Mouse (Mus musculus) heart, adult 2 months (tissue): ENCODE data around the gene Nwd2.

Experiments
- CTCF ChIP-seq: fragments of 200-600 bp; IDR thresholded peaks from 2 replicates; pipeline ENCODE4 v1.8.1; 2022; ENCODE audit warnings: antibody characterized with exemption, mild to moderate bottlenecking, moderate library complexity
- EP300 ChIP-seq: fragments of 200-500 bp; IDR thresholded peaks from 2 replicates; pipeline ENCODE4 v1.6.1; 2011; ENCODE audit warnings: low read depth, low read length, control low read depth; ENCODE audit not compliant: insufficient read depth
- POLR2A ChIP-seq: fragments of 200-500 bp; IDR thresholded peaks from 2 replicates; pipeline ENCODE4 v1.6.1; 2011; ENCODE audit warnings: mild to moderate bottlenecking, low read depth, low read length, control low read depth; ENCODE audit not compliant: insufficient read depth

- TF ChIP-seq POLR2A (no peak), CTCF (no peak), EP300 (no peak)
These were observed 80.1 kb downstream of the Nwd2 start for GRCm38 (mm10) chr5:63728955-63729354.
